In genomic region chr1:155989387-155989786, GRCm38 (mm10) we compare ENCODE assay signal across 14 mouse cellular contexts. TPM values are rescaled to one million over a fixed set of nuclear protein-coding genes. Genes with fewer than 3 reads are reported as not detected.
DNase-seq lines count a peak whose midpoint lies in the region; ATAC-seq and TF ChIP-seq lines count a peak whose summit lies in the region.
"Had no signal": no experiment of that assay in that cellular context is flagged by ENCODE, and none has a peak within 500 bp of the region (broad histone marks: within the 10 kb centered on the region; RNA-seq: fewer than 3 reads in every experiment).

No protein-coding gene starts in this region.

- ATAC-seq in lung, embryonic 14.5 days (ENCODE audit: insufficient read depth) = no peak
- peak; percentile 61 for ATAC-seq in intestine, embryonic 15.5 days
- no peak for ATAC-seq in megakaryocyte progenitor cell, adult 5-6 weeks (replicated peaks; ENCODE audit: poor library complexity)
- ATAC-seq: lung, postnatal 0 days had no signal

- H3K27ac ChIP-seq in lung, embryonic 14.5 days (ENCODE audit: low read depth) = no peak overlapping the region
- H3K27ac ChIP-seq in intestine, embryonic 15.5 days = peak overlapping the region; percentile 22; the same call in 1 of the 2 replicates
- H3K27ac ChIP-seq: left cerebral cortex, adult 2 months; limb, embryonic 15.5 days had no signal

- no peak overlapping the region for H3K4me2 ChIP-seq in lung, embryonic 14.5 days
- H3K4me2 ChIP-seq in intestine, embryonic 15.5 days (replicated peaks) = no peak overlapping the region
- H3K4me2 ChIP-seq: limb, embryonic 15.5 days had no signal

- H3K36me3 ChIP-seq in lung, embryonic 14.5 days (ENCODE audit: insufficient read depth) = no peaks in the 10 kb centered on the region
- H3K36me3 ChIP-seq in intestine, embryonic 15.5 days = no peaks in the 10 kb centered on the region
- H3K36me3 ChIP-seq: heart, embryonic 10.5 days; limb, embryonic 15.5 days had no signal

- intact Hi-C loops in heart, postnatal 10 days (cut with DNase I) = no loop called here

- WGBS in lung, embryonic 14.5 days = 9% methylated on average over 2 of the region's 2 CpGs
- 8% methylated on average over 2 of the region's 2 CpGs for WGBS in intestine, embryonic 15.5 days

- no peaks in the 10 kb centered on the region for H3K4me1 ChIP-seq in lung, embryonic 14.5 days (ENCODE audit: insufficient read depth)
- H3K4me1 ChIP-seq in intestine, embryonic 15.5 days (replicated peaks) = peaks cover 3% of the 10 kb centered on the region; the same call in 1 of the 2 replicates
- H3K4me1 ChIP-seq: limb, embryonic 15.5 days had no signal

- no peaks in the 10 kb centered on the region for H3K27me3 ChIP-seq in lung, embryonic 14.5 days (ENCODE audit: insufficient read depth, low read length)
- H3K27me3 ChIP-seq in intestine, embryonic 15.5 days (replicated peaks) = no peaks in the 10 kb centered on the region
- H3K27me3 ChIP-seq: limb, embryonic 15.5 days had no signal

- H3K9me3 ChIP-seq in lung, embryonic 14.5 days (ENCODE audit: low read depth, low read length) = no peaks in the 10 kb centered on the region
- no peaks in the 10 kb centered on the region for H3K9me3 ChIP-seq in intestine, embryonic 15.5 days
- H3K9me3 ChIP-seq: heart, embryonic 10.5 days; limb, embryonic 15.5 days had no signal

- no peak overlapping the region for H3K9ac ChIP-seq in lung, embryonic 14.5 days
- no peak overlapping the region for H3K9ac ChIP-seq in intestine, embryonic 15.5 days
- H3K9ac ChIP-seq: limb, embryonic 15.5 days had no signal

- TF ChIP-seq CTCF in lung, embryonic 14.5 days (IDR thresholded peaks at IDR 0.05; ENCODE audit: low read depth) = no peak

- DNase-seq in heart, postnatal 10 days = peak; percentile 17 to 23
- DNase-seq in heart, adult 18-20 months = no peak
- DNase-seq in lung, embryonic 14.5 days = peak; percentile 76
- no peak for DNase-seq in lung, postnatal 36 days
- peak; percentile 48 for DNase-seq in MEL-GATA-1-ER (ENCODE audit: extremely low read depth, low read depth)
- no peak for DNase-seq in left cerebral cortex, adult 18-20 months (ENCODE audit: low spot score in 2 of 2)
- DNase-seq: cerebellum, adult 8-10 months; right cerebral cortex, postnatal 4 days had no signal

- H3K4me3 ChIP-seq in lung, embryonic 14.5 days (ENCODE audit: low read depth, low read length) = no peak overlapping the region
- no peak overlapping the region for H3K4me3 ChIP-seq in intestine, embryonic 15.5 days (replicated peaks)
- H3K4me3 ChIP-seq: left cerebral cortex, adult 2 months; limb, embryonic 15.5 days had no signal

RNA-seq across cellular contexts. Expression of gene Cep350, which starts 16.3 kb away (rescaled TPM):
- total RNA-seq in heart, postnatal 10 days (2021) = 10 to 100 TPM; 37.3 to 41.0 TPM
- 10 to 100 TPM; 36.1 to 39.5 TPM for total RNA-seq in heart, adult 18-20 months (2021)
- polyA plus RNA-seq in lung, embryonic 14.5 days (2014; fragmentation: Nextera tagmentation; extraction: Ambion mirVana) = 12.6 and 12.8 TPM in 2 replicates
- polyA plus RNA-seq in intestine, embryonic 15.5 days (2015; fragmentation: Nextera tagmentation; extraction: Ambion mirVana) = 11.2 and 12.7 TPM in 2 replicates
- total RNA-seq in megakaryocyte progenitor cell, adult 5-6 weeks (2015) = 91.6 and 99.8 TPM in 2 replicates
- total RNA-seq in megakaryocyte progenitor cell, adult 5-6 weeks (2017) = 67.2 and 84.5 TPM in 2 replicates
- 10 to 100 TPM; 47.9 to 53.9 TPM for total RNA-seq in left cerebral cortex, adult 18-20 months (2021)

RNA-seq across cellular contexts. Expression of gene Tor1aip2, which starts 45.8 kb away (rescaled TPM):
- 10 to 100 TPM; 58.8 to 62.2 TPM for total RNA-seq in heart, postnatal 10 days (2021)
- 10 to 100 TPM; 39.4 to 42.6 TPM for total RNA-seq in heart, adult 18-20 months (2021)
- 119 and 121 TPM in 2 replicates for polyA plus RNA-seq in lung, embryonic 14.5 days (2014; fragmentation: Nextera tagmentation; extraction: Ambion mirVana)
- polyA plus RNA-seq in intestine, embryonic 15.5 days (2015; fragmentation: Nextera tagmentation; extraction: Ambion mirVana) = 135 and 139 TPM in 2 replicates
- 93.0 and 109 TPM in 2 replicates for total RNA-seq in megakaryocyte progenitor cell, adult 5-6 weeks (2015)
- 50.1 and 50.6 TPM in 2 replicates for total RNA-seq in megakaryocyte progenitor cell, adult 5-6 weeks (2017)
- 10 to 100 TPM; 44.4 to 44.6 TPM for total RNA-seq in left cerebral cortex, adult 18-20 months (2021)

RNA-seq across cellular contexts. Expression of gene Tor1aip1, which starts 46.9 kb away (rescaled TPM):
- 10 to 100 TPM; 65.2 to 74.2 TPM for total RNA-seq in heart, postnatal 10 days (2021)
- total RNA-seq in heart, adult 18-20 months (2021) = 10 to 100 TPM; 87.1 to 94.0 TPM
- polyA plus RNA-seq in lung, embryonic 14.5 days (2014; fragmentation: Nextera tagmentation; extraction: Ambion mirVana) = 45.9 and 47.6 TPM in 2 replicates
- 36.3 and 39.4 TPM in 2 replicates for polyA plus RNA-seq in intestine, embryonic 15.5 days (2015; fragmentation: Nextera tagmentation; extraction: Ambion mirVana)
- total RNA-seq in megakaryocyte progenitor cell, adult 5-6 weeks (2015) = 76.6 and 80.7 TPM in 2 replicates
- total RNA-seq in megakaryocyte progenitor cell, adult 5-6 weeks (2017) = 31.5 and 40.1 TPM in 2 replicates
- 10 to 100 TPM; 25.2 to 32.5 TPM for total RNA-seq in left cerebral cortex, adult 18-20 months (2021)

Comparison
In these comparisons a context has a peak if more than half of its experiments do, and no peak if none do; other contexts are left out.
1. DNase-seq: peak in heart, postnatal 10 days (2 of 2), lung, embryonic 14.5 days (single experiment) and MEL-GATA-1-ER (single experiment); none in heart, adult 18-20 months (0 of 2), lung, postnatal 36 days (single experiment) and left cerebral cortex, adult 18-20 months (0 of 2).